Mouse (Mus musculus): ENCODE results near the gene Cmip. TPM values are rescaled to one million over a fixed set of nuclear protein-coding genes. Genes with fewer than 3 reads are reported as not detected.
A peak's percentile ranks its signal among the peaks of the same experiment; 100 is the strongest.

Cmip gene
- total RNA-seq, 2 experiments from 2014 or later, result 49.3 to 50.3 TPM

GRCm38 (mm10) chr8:117318911-117319826 lies 62.3 kb downstream of the Cmip start:
- ATAC-seq (replicated peaks; ENCODE audit: low FRiP score, poor library complexity, severe bottlenecking), result no peak

GRCm38 (mm10) chr8:117320616-117321015 lies 63.8 kb downstream of the Cmip start:
- ATAC-seq (replicated peaks; ENCODE audit: low FRiP score, poor library complexity, severe bottlenecking), result no peak

- no peak for ATAC-seq (replicated peaks; ENCODE audit: low FRiP score, poor library complexity, severe bottlenecking)
Measured at GRCm38 (mm10) chr8:117321232-117321631, 64.4 kb downstream of the Cmip start.

GRCm38 (mm10) chr8:117322021-117322420 lies 65.2 kb downstream of the Cmip start:
- ATAC-seq (replicated peaks; ENCODE audit: low FRiP score, poor library complexity, severe bottlenecking), result no peak

- ATAC-seq (replicated peaks; ENCODE audit: low FRiP score, poor library complexity, severe bottlenecking), result no peak
Measured at GRCm38 (mm10) chr8:117322715-117323310, 65.9 kb downstream of the Cmip start.

GRCm38 (mm10) chr8:117324821-117325220 lies 68.0 kb downstream of the Cmip start:
- no peak for ATAC-seq (replicated peaks; ENCODE audit: low FRiP score, poor library complexity, severe bottlenecking)

- ATAC-seq (replicated peaks; ENCODE audit: low FRiP score, poor library complexity, severe bottlenecking), result no peak
Measured at GRCm38 (mm10) chr8:117326735-117327134, 69.9 kb downstream of the Cmip start.

- no peak for ATAC-seq (replicated peaks; ENCODE audit: low FRiP score, poor library complexity, severe bottlenecking)
Measured at GRCm38 (mm10) chr8:117327385-117327837, 70.5 kb downstream of the Cmip start.

- ATAC-seq (replicated peaks; ENCODE audit: low FRiP score, poor library complexity, severe bottlenecking), result no peak
Measured at GRCm38 (mm10) chr8:117328758-117329157, 71.9 kb downstream of the Cmip start.

GRCm38 (mm10) chr8:117329167-117329566 lies 72.3 kb downstream of the Cmip start:
- no peak for ATAC-seq (replicated peaks; ENCODE audit: low FRiP score, poor library complexity, severe bottlenecking)

GRCm38 (mm10) chr8:117329903-117330302 lies 73.0 kb downstream of the Cmip start:
- no peak for ATAC-seq (replicated peaks; ENCODE audit: low FRiP score, poor library complexity, severe bottlenecking)

- ATAC-seq (replicated peaks; ENCODE audit: low FRiP score, poor library complexity, severe bottlenecking), result no peak
Measured at GRCm38 (mm10) chr8:117332229-117333010, 75.6 kb downstream of the Cmip start.

GRCm38 (mm10) chr8:117333619-117334018 lies 76.8 kb downstream of the Cmip start:
- ATAC-seq (replicated peaks; ENCODE audit: low FRiP score, poor library complexity, severe bottlenecking), result no peak

- ATAC-seq (replicated peaks; ENCODE audit: low FRiP score, poor library complexity, severe bottlenecking), result no peak
Measured at GRCm38 (mm10) chr8:117334058-117334747, 77.3 kb downstream of the Cmip start.

- 0 out of 2 replicates have a peak, but pooled peaks have one; percentile 16 for ATAC-seq (replicated peaks; ENCODE audit: low FRiP score, poor library complexity, severe bottlenecking)
Measured at GRCm38 (mm10) chr8:117334748-117335393, 78.0 kb downstream of the Cmip start.

- ATAC-seq (replicated peaks; ENCODE audit: low FRiP score, poor library complexity, severe bottlenecking), result no peak
Measured at GRCm38 (mm10) chr8:117335423-117335822, 78.6 kb downstream of the Cmip start.

GRCm38 (mm10) chr8:117337188-117337587 lies 80.3 kb downstream of the Cmip start:
- no peak for ATAC-seq (replicated peaks; ENCODE audit: low FRiP score, poor library complexity, severe bottlenecking)

- ATAC-seq (replicated peaks; ENCODE audit: low FRiP score, poor library complexity, severe bottlenecking), result no peak
Measured at GRCm38 (mm10) chr8:117338678-117339077, 81.8 kb downstream of the Cmip start.

GRCm38 (mm10) chr8:117339296-117339957 lies 82.6 kb downstream of the Cmip start:
- no peak for ATAC-seq (replicated peaks; ENCODE audit: low FRiP score, poor library complexity, severe bottlenecking)

Data from erythroid progenitor cell, adult 5-6 weeks (primary cell).